Mouse (Mus musculus): Measurements from ENCODE around the gene Uhmk1.
"Not testable (repeated sequence)": the region's sequence is repeated elsewhere in the genome, so short reads cannot be mapped to it uniquely, and the experiment has no call there.

Gene Uhmk1

GRCm38 (mm10) chr1:170214757-170215522, at the start of gene Uhmk1:
Gene Uhmk1 (minus strand): TSS chr1:170215397.
- peak; percentile 65 to 79 for DNase-seq (ENCODE audit: low read depth in 1 of 2, low spot score in 2 of 2)

GRCm38 (mm10) chr1:170255560-170255910, 40.3 kb upstream of the Uhmk1 start:
- DNase-seq (ENCODE audit: low read depth in 1 of 2, low spot score in 2 of 2), result peak; percentile 70 to 76

- no peak for DNase-seq (ENCODE audit: low read depth in 1 of 2, low spot score in 2 of 2)
These were observed 39.8 kb upstream of the Uhmk1 start for GRCm38 (mm10) chr1:170254893-170255559.

- no peak for DNase-seq (ENCODE audit: low read depth in 1 of 2, low spot score in 2 of 2)
These were observed 29.8 kb upstream of the Uhmk1 start for GRCm38 (mm10) chr1:170245016-170245415.

GRCm38 (mm10) chr1:170232688-170233087, 17.5 kb upstream of the Uhmk1 start, which contains the start of gene Sh2d1b2:
Gene Sh2d1b2 (plus strand): TSS chr1:170232749.
- DNase-seq (ENCODE audit: low read depth in 1 of 2, low spot score in 2 of 2), result not testable (repeated sequence)

- no peak for DNase-seq (ENCODE audit: low read depth in 1 of 2, low spot score in 2 of 2)
These were observed 8.1 kb upstream of the Uhmk1 start for GRCm38 (mm10) chr1:170223276-170223675.

GRCm38 (mm10) chr1:170220351-170220750, 5.2 kb upstream of the Uhmk1 start:
- DNase-seq (ENCODE audit: low read depth in 1 of 2, low spot score in 2 of 2), result no peak

GRCm38 (mm10) chr1:170218091-170218884, 3.1 kb upstream of the Uhmk1 start:
- DNase-seq (ENCODE audit: low read depth in 1 of 2, low spot score in 2 of 2), result no peak

GRCm38 (mm10) chr1:170215590-170215989, 393 bp upstream of the Uhmk1 start:
- no peak for DNase-seq (ENCODE audit: low read depth in 1 of 2, low spot score in 2 of 2)

GRCm38 (mm10) chr1:170214383-170214756, 827 bp downstream of the Uhmk1 start:
- no peak for DNase-seq (ENCODE audit: low read depth in 1 of 2, low spot score in 2 of 2)

- no peak for DNase-seq (ENCODE audit: low read depth in 1 of 2, low spot score in 2 of 2)
These were observed 1.9 kb downstream of the Uhmk1 start for GRCm38 (mm10) chr1:170213181-170213879.

- no peak for DNase-seq (ENCODE audit: low read depth in 1 of 2, low spot score in 2 of 2)
These were observed 8.8 kb downstream of the Uhmk1 start for GRCm38 (mm10) chr1:170206395-170206794.

GRCm38 (mm10) chr1:170200379-170200778, 14.8 kb downstream of the Uhmk1 start:
- no peak for DNase-seq (ENCODE audit: low read depth in 1 of 2, low spot score in 2 of 2)

GRCm38 (mm10) chr1:170196211-170196610, 19.0 kb downstream of the Uhmk1 start:
- DNase-seq (ENCODE audit: low read depth in 1 of 2, low spot score in 2 of 2), result no peak

- DNase-seq (ENCODE audit: low read depth in 1 of 2, low spot score in 2 of 2), result no peak
These were observed 23.3 kb downstream of the Uhmk1 start for GRCm38 (mm10) chr1:170191925-170192324.

- no peak for DNase-seq (ENCODE audit: low read depth in 1 of 2, low spot score in 2 of 2)
These were observed 25.0 kb downstream of the Uhmk1 start for GRCm38 (mm10) chr1:170190225-170190624.

GRCm38 (mm10) chr1:170188601-170189000, 26.6 kb downstream of the Uhmk1 start:
- no peak for DNase-seq (ENCODE audit: low read depth in 1 of 2, low spot score in 2 of 2)

GRCm38 (mm10) chr1:170186531-170186930, 28.7 kb downstream of the Uhmk1 start:
- no peak for DNase-seq (ENCODE audit: low read depth in 1 of 2, low spot score in 2 of 2)

GRCm38 (mm10) chr1:170185137-170185536, 30.1 kb downstream of the Uhmk1 start:
- DNase-seq (ENCODE audit: low read depth in 1 of 2, low spot score in 2 of 2), result no peak

- DNase-seq (ENCODE audit: low read depth in 1 of 2, low spot score in 2 of 2), result no peak
These were observed 32.5 kb downstream of the Uhmk1 start for GRCm38 (mm10) chr1:170182706-170183105.

- no peak for DNase-seq (ENCODE audit: low read depth in 1 of 2, low spot score in 2 of 2)
These were observed 38.4 kb downstream of the Uhmk1 start for GRCm38 (mm10) chr1:170176661-170177239.
